Mouse (Mus musculus): Measurements from ENCODE around the gene Gm21775. TPM values are rescaled to one million over a fixed set of nuclear protein-coding genes. Genes with fewer than 3 reads are reported as not detected.
"Not testable (repeated sequence)": the region's sequence is repeated elsewhere in the genome, so short reads cannot be mapped to it uniquely, and the experiment has no call there.

Gm21775 gene
- total RNA-seq (2021): not detected
- long read RNA-seq, experiment 1: 0 reads
- long read RNA-seq, experiment 2: 0 reads

DNA sequence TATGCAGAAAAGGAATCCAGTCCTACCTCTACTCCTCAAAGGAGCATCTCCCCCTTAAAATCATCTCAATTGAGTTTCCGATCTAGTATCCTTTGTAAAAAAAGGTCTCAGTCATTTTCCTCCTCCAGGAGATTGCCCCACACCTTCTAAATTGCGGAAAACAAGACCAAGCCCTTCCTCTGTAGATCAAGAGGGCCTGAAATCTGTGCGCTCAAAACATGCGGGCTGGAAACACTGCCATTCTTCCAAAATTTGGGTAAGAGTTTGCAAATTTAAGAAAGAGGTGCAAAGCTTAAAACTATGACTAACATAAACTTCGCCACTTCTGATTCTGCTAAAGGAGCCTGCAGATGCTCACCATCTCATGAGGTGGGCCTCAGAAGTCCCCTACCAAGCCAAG, at the start of gene Gm21775:
Gene Gm21775 (plus strand): TSS at position 301 of the 400 bp plus-strand sequence.
- not testable (repeated sequence) for DNase-seq (ENCODE audit: low spot score in 2 of 2)

DNA sequence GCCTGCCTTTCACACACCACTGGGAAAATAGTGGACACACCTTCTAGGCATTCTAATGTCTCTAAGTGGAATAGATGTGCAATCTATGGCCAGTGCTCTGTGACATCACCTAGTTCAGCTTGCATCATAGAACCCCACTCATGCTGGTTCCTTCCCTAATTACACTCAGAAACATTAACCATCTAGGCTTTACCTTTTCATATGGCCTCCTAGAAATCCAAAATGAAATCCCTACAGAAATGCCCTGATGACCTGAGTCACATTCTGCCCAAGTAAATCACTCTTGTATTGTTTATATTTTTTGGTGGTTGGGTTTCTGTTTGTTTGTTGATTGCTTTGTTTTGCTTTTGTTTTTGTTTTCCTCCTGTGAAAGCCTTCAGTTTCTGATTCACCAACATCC, 17.3 kb upstream of the Gm21775 start, which contains the start of gene Gm20737:
Gene Gm20737 (minus strand): TSS at position 101 of the 400 bp plus-strand sequence.
- not testable (repeated sequence) for DNase-seq (ENCODE audit: low spot score in 2 of 2)

Other genes with a start within 250 kb of the Gm21775 start
- gene Gm20834, start 228.9 kb upstream of the Gm21775 start, total RNA-seq (2021): not detected
- gene Gm28510, start 140.7 kb upstream of the Gm21775 start, total RNA-seq (2021): not detected
- gene Gm20737, start 17.4 kb upstream of the Gm21775 start, total RNA-seq (2021): not detected
- not detected for gene Gm21900, start 62.9 kb downstream of the Gm21775 start, total RNA-seq (2021)
- gene Gm20777, start 199.0 kb downstream of the Gm21775 start, total RNA-seq (2021): not detected